Mouse (Mus musculus) MEL (cell line): Measurements from ENCODE around the gene Rsph3a.

Source experiments
- CHD1 ChIP-seq: IDR thresholded peaks from 2 replicates; pipeline ENCODE4 v1.6.1; 2012; ENCODE audit warnings: low read depth, mild to moderate bottlenecking, inconsistent platforms, low read length, improper control_type of control experiment
- CTCF ChIP-seq, 3 experiments: IDR thresholded peaks in 2 of 3; conservative IDR thresholded peaks in 1 of 3; 2 replicates each; pipeline ENCODE4 v1.5.1; 2011 to 2012; ENCODE audit warnings: low read length in 3 of 3, low read depth in 2 of 3, mild to moderate bottlenecking in 2 of 3, improper control_type of control experiment in 1 of 3, inconsistent platforms in 1 of 3, mixed read lengths in 1 of 3, moderate library complexity in 1 of 3; ENCODE audit not compliant: control insufficient read depth in 1 of 3, insufficient read depth in 1 of 3, poor library complexity in 1 of 3, severe bottlenecking in 1 of 3
- EP300 ChIP-seq, 2 experiments: IDR thresholded peaks; 2 replicates each; pipeline ENCODE4 v1.6.1; 2011; ENCODE audit warnings: improper control_type of control experiment in 2 of 2, low read length in 2 of 2, low read depth in 1 of 2, mild to moderate bottlenecking in 1 of 2
- GATA1 ChIP-seq: IDR thresholded peaks from 2 replicates; pipeline ENCODE4 v1.6.1; 2011; ENCODE audit warnings: low read depth, low read length, improper control_type of control experiment
- MAZ ChIP-seq: IDR thresholded peaks from 2 replicates; pipeline ENCODE4 v1.6.1; 2012; ENCODE audit warnings: low read depth, mild to moderate bottlenecking, inconsistent platforms, low read length, improper control_type of control experiment
- POLR2A ChIP-seq, 2 experiments: IDR thresholded peaks; 2 replicates each; pipeline ENCODE4 v1.6.1; 2011 to 2012; ENCODE audit warnings: low read length in 2 of 2, mild to moderate bottlenecking in 2 of 2, control low read depth in 1 of 2, improper control_type of control experiment in 1 of 2, low read depth in 1 of 2, moderate library complexity in 1 of 2; ENCODE audit not compliant: control insufficient read depth in 1 of 2, insufficient read depth in 1 of 2, poor library complexity in 1 of 2
- RCOR1 ChIP-seq: IDR thresholded peaks from 2 replicates; pipeline ENCODE4 v1.6.1; 2012; ENCODE audit warnings: low read depth, mild to moderate bottlenecking, inconsistent platforms, low read length, improper control_type of control experiment
- USF1 ChIP-seq: IDR thresholded peaks from 2 replicates; pipeline ENCODE4 v1.6.1; 2014; ENCODE audit warnings: low read depth, mild to moderate bottlenecking, inconsistent platforms, low read length, improper control_type of control experiment, moderate library complexity
- USF2 ChIP-seq, 2 experiments: IDR thresholded peaks; 2 replicates each; pipeline ENCODE4 v1.6.1; 2011 to 2012; ENCODE audit warnings: improper control_type of control experiment in 2 of 2, low read length in 2 of 2, borderline replicate concordance in 1 of 2, inconsistent platforms in 1 of 2, low read depth in 1 of 2, mild to moderate bottlenecking in 1 of 2; ENCODE audit not compliant: insufficient read depth in 1 of 2
- ZNF384 ChIP-seq: IDR thresholded peaks from 2 replicates; pipeline ENCODE4 v1.6.1; 2012; ENCODE audit warnings: low read depth, mild to moderate bottlenecking, inconsistent platforms, low read length, improper control_type of control experiment

DNA sequence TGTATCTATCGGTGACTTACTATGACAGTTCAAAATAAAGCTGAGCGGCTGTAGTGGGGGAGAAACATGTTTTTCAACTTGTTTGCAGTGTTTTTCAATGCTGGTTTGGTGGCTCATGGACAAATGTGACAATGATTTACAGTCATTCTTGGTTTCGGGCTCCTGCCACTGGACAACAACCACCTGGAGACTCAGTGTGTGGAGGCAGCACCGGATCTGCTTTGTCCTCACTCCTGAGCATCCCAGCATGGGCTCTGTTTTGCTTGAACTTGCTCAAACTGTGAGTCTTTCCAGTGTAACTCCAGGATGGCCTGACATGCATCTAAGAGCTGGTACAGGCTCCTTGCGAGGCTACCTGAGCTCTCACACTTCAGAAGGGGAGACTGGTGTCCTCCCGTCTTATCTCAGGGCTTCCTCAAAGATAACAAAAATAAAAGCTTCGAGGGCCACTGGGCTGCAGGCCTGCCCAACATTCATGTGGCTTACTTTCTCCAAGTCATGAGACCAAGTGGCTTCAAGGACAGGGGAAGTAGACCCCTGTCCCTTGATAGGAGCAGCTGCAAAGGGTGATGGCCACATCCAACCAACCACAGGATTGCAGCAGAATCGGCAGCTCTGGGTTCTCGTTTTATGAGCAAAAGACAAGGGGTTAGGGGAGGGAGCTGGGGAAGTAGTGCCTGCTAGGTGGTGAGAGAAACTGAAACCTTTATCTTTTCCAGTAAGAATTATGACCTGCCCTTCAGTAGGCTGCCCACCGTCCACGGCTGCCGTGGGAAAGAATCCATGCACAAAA lies 28.4 kb upstream of the Rsph3a start:
- TF ChIP-seq CTCF (IDR thresholded peaks at IDR 0.05 in 2 of 3, conservative IDR thresholded peaks at IDR 0.05 in 1 of 3; ENCODE audit: control insufficient read depth in 1 of 3, insufficient read depth in 1 of 3, low read depth in 2 of 3, low read length in 3 of 3, poor library complexity in 1 of 3, severe bottlenecking in 1 of 3) (no peak), MAZ (0 out of 2 replicates have a peak, but pooled peaks have one; percentile 37), GATA1 (peak; percentile 61), POLR2A (IDR thresholded peaks at IDR 0.05; ENCODE audit: control insufficient read depth in 1 of 2, insufficient read depth in 1 of 2, low read depth in 1 of 2, low read length in 2 of 2, poor library complexity in 1 of 2) (no peak), RCOR1 (0 out of 2 replicates have a peak, but pooled peaks have one; percentile 11), ZNF384 (no peak), EP300 (IDR thresholded peaks at IDR 0.05; ENCODE audit: low read depth in 1 of 2, low read length in 2 of 2) (no peak; a peak in 1 of 4 replicates), USF2 (IDR thresholded peaks at IDR 0.05; ENCODE audit: borderline replicate concordance in 1 of 2, insufficient read depth in 1 of 2, low read depth in 1 of 2, low read length in 2 of 2) (no peak), USF1 (peak; percentile 31; the same call in 1 of the 2 replicates), CHD1 (no peak)
